Mouse (Mus musculus): ENCODE results near the gene Hoxd1. TPM values are rescaled to one million over a fixed set of nuclear protein-coding genes. Genes with fewer than 3 reads are reported as not detected.
A peak's percentile ranks its signal among the peaks of the same experiment; 100 is the strongest.

Hoxd1 gene
- polyA plus RNA-seq, 1 experiment from 2014 or later: not detected

DNA sequence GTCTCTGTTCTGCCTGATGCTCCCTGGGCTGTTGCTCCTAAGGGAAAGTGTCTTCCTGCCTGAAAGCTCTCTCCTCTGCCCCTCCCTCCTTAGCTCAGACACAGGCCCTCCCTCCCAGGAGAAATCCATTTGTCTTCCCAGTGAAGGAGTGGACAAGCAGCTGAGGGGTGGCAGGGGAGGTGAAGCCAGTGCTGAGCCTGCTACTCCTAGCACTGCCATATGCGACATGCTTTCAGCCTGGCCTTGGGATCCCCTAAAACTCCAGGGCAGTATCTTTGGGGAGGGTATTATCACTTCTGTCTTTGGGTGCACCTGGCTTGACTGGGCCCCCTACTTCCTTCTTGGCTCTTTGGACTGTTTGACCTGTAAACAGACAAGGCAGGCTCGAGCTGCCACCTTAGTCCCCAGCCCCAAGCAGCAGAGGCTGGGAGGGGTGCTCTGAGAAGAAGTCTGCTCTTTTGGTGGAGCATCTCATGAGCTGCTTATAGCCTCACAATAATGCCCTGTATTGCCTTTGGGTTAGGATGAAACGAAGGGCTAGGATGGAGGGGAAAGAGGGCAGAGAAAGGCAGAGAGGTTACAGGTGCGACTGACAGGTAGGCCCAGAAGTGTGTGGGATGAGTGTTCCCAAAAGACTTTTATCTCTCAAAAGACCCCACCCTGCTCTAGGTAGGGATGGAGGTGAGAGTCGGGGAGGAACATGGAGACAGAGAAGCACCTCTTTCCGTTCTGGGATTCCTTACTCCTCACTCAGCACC lies 17.1 kb upstream of the Hoxd1 start:
- Histone ChIP-seq H3K4me3 (ENCODE audit: low read depth, low read length) (no peak overlapping the region), H3K27me3 (ENCODE audit: control insufficient read depth, insufficient read depth, low read length) (peaks cover 97% of the 10 kb centered on the region), H3K4me2 (no peak overlapping the region), H3K9me3 (ENCODE audit: control insufficient read depth, low read length) (no peaks in the 10 kb centered on the region), H3K4me1 (ENCODE audit: control insufficient read depth, insufficient read depth, low read length) (peaks cover 6% of the 10 kb centered on the region), H3K9ac (ENCODE audit: low read length) (no peak overlapping the region), H3K36me3 (ENCODE audit: control insufficient read depth, insufficient read depth, low read length) (no peaks in the 10 kb centered on the region), H3K27ac (ENCODE audit: low read depth, low read length) (no peak overlapping the region)
- peak; percentile 92 for DNase-seq (ENCODE audit: low spot score, missing footprints)
- 1% methylated on average over 6 of the region's 6 CpGs for WGBS
- no peak for ATAC-seq (ENCODE audit: low FRiP score)

DNA sequence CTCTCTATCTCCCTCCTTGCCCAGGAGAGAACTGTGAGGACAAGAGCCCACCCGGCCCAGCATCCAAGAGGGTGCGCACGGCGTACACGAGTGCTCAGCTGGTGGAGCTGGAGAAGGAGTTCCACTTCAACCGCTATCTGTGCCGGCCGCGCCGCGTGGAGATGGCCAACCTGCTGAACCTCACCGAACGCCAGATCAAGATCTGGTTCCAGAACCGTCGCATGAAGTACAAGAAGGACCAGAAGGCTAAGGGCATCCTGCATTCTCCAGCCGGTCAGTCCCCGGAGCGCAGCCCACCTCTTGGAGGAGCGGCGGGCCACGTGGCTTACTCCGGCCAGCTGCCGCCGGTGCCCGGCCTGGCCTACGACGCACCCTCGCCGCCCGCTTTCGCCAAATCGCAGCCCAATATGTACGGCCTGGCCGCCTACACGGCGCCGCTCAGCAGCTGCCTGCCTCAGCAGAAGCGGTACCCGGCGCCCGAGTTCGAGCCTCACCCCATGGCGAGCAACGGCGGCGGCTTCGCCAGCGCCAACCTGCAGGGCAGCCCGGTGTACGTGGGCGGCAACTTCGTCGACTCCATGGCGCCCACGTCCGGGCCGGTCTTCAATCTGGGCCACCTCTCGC lies 16.4 kb upstream of the Hoxd1 start:
- DNase-seq (ENCODE audit: low spot score, missing footprints) (peak; percentile 95), ATAC-seq (ENCODE audit: low FRiP score) (0 out of 2 replicates have a peak, but pooled peaks have one; percentile 20)
- Histone ChIP-seq H3K36me3 (ENCODE audit: control insufficient read depth, insufficient read depth, low read length) (no peaks in the 10 kb centered on the region), H3K27ac (ENCODE audit: low read depth, low read length) (no peak overlapping the region), H3K4me2 (no peak overlapping the region), H3K9ac (ENCODE audit: low read length) (no peak overlapping the region), H3K4me3 (ENCODE audit: low read depth, low read length) (no peak overlapping the region), H3K9me3 (ENCODE audit: control insufficient read depth, low read length) (no peaks in the 10 kb centered on the region), H3K27me3 (ENCODE audit: control insufficient read depth, insufficient read depth, low read length) (peaks cover 97% of the 10 kb centered on the region), H3K4me1 (ENCODE audit: control insufficient read depth, insufficient read depth, low read length) (peaks cover 6% of the 10 kb centered on the region)
- WGBS: under 1% methylated on average over 58 of the region's 58 CpGs

DNA sequence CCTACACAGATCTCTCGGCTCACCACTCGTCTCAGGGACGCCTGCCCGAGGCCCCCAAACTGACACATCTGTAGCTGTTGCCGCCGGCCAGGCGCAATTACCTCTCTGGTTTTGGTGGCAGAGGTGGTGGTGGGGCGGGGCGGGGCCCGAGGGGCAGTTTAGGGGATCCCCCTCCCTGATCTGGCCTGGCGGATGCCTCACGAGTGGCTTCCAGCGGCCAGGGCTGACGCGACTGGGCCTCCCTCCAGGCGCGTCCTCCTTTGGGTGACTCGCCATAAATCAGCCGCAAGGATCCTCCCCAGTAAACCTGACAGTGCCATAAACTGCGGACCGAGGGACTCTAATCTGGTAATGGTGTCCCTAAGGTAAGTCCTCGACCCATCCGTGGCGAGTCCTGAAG lies 15.8 kb upstream of the Hoxd1 start:
- no peak overlapping the region for H3K9ac ChIP-seq (ENCODE audit: low read length)
- peaks cover 97% of the 10 kb centered on the region for H3K27me3 ChIP-seq (ENCODE audit: control insufficient read depth, insufficient read depth, low read length)
- H3K4me3 ChIP-seq (ENCODE audit: low read depth, low read length): no peak overlapping the region
- no peak overlapping the region for H3K27ac ChIP-seq (ENCODE audit: low read depth, low read length)
- peak; percentile 93 for DNase-seq (ENCODE audit: low spot score, missing footprints)
- peaks cover 6% of the 10 kb centered on the region for H3K4me1 ChIP-seq (ENCODE audit: control insufficient read depth, insufficient read depth, low read length)
- ATAC-seq (ENCODE audit: low FRiP score): no peak
- H3K9me3 ChIP-seq (ENCODE audit: control insufficient read depth, low read length): no peaks in the 10 kb centered on the region
- under 1% methylated on average over 24 of the region's 24 CpGs for WGBS
- H3K4me2 ChIP-seq: no peak overlapping the region
- H3K36me3 ChIP-seq (ENCODE audit: control insufficient read depth, insufficient read depth, low read length): no peaks in the 10 kb centered on the region

DNA sequence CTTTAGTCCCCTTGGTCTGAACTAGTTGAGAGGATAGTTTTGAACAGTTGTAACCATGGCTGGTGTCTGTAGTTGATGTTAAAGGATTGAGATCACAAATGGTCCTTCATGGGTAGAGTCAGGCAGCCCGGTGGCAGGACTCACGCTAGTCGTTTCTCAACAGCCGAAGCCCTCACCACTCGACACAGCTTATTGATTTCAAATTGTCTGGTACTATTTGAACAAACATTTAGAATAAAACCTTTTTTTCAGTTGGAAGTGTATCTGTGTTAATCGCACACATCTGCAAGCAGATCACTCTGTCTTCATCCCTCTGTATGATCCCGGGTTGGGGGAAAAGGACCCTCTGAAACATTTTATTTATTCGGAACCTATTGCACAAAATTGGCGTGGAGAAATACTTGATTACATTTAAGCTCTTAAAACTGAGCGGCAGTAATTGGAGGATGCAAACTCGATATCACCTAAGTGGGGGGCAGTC lies 15.1 kb upstream of the Hoxd1 start:
- Histone ChIP-seq H3K9me3 (ENCODE audit: control insufficient read depth, low read length) (no peaks in the 10 kb centered on the region), H3K27ac (ENCODE audit: low read depth, low read length) (no peak overlapping the region), H3K4me2 (no peak overlapping the region), H3K36me3 (ENCODE audit: control insufficient read depth, insufficient read depth, low read length) (no peaks in the 10 kb centered on the region), H3K27me3 (ENCODE audit: control insufficient read depth, insufficient read depth, low read length) (peaks cover 97% of the 10 kb centered on the region), H3K4me3 (ENCODE audit: low read depth, low read length) (no peak overlapping the region), H3K9ac (ENCODE audit: low read length) (no peak overlapping the region), H3K4me1 (ENCODE audit: control insufficient read depth, insufficient read depth, low read length) (peaks cover 9% of the 10 kb centered on the region)
- ATAC-seq (ENCODE audit: low FRiP score) (no peak), DNase-seq (ENCODE audit: low spot score, missing footprints) (peak; percentile 94)
- 3% methylated on average over 11 of the region's 11 CpGs for WGBS

DNA sequence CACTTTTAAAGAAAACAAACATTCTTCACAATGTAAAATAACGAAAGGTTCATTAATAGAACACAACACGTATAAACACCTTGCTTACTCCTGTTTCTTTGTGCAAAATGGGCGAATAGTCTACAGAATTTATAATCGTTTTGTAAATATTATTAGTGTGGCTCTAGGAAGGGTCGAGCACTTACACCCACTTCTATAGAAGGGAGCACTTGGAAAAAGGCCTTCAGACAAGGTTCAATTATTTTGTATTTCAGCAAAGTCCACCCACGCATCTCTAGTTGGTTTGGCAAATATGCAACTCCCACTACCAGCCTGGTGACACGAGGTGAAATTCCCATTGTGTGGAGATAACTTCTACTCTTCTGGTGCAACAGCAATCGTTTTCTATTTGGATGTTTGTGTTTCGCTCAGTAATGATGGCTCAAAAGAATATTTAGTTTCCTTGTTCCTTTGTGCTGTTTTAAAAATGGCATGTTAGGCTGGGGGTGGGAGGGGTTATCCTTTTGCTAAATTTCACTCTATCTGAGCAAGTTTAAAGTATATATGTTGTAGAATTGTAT lies 14.3 kb upstream of the Hoxd1 start:
- peaks cover 9% of the 10 kb centered on the region for H3K4me1 ChIP-seq (ENCODE audit: control insufficient read depth, insufficient read depth, low read length)
- ATAC-seq (ENCODE audit: low FRiP score) (no peak), DNase-seq (ENCODE audit: low spot score, missing footprints) (peak; percentile 95)
- H3K36me3 ChIP-seq (ENCODE audit: control insufficient read depth, insufficient read depth, low read length): no peaks in the 10 kb centered on the region
- no peak overlapping the region for H3K4me2 ChIP-seq
- H3K27ac ChIP-seq (ENCODE audit: low read depth, low read length): no peak overlapping the region
- H3K27me3 ChIP-seq (ENCODE audit: control insufficient read depth, insufficient read depth, low read length): peaks cover 98% of the 10 kb centered on the region
- 3% methylated on average over 9 of the region's 9 CpGs for WGBS
- H3K9ac ChIP-seq (ENCODE audit: low read length): no peak overlapping the region
- no peak overlapping the region for H3K4me3 ChIP-seq (ENCODE audit: low read depth, low read length)
- no peaks in the 10 kb centered on the region for H3K9me3 ChIP-seq (ENCODE audit: control insufficient read depth, low read length)

DNA sequence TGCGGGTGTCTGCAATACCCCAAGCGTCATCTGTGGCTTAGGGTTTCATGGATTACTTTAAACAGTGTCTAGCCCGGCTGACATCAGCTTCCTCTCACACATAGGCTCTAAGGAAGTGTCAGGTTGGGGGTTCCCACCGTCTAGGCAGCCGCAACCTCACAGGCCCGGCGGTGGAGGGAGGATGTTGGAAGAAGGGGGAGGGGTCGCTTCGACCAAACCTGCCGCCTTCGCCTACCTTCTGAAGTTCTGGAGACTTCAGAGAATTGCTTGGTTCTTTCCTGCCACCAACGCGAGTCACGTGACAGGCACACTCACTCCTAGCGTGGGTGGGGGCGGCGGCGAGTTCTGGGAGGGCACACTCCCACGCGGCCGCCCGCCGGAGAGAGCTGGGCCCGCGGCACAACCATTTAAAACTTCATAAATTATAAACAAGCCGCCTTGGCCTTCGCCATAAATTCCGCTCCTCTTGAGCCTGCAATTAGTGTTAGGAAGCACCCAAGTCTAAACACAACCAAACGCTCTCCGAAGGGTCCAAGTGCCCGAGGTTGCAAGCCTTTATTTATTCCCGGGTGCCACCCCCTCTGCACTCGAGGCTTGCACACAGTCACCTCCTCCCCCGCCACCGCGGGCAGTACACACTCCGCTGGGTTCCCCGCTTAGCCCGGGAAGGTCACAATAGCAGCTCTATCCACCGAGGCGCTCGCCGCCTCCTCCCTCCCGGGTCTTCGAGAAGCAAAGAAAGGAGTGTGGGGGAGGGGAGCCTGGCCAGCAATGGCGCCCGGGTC lies 13.3 kb upstream of the Hoxd1 start:
- DNase-seq (ENCODE audit: low spot score, missing footprints) (peak; percentile 97), ATAC-seq (ENCODE audit: low FRiP score) (peak; percentile 89)
- Histone ChIP-seq H3K4me2 (peak overlapping the region; percentile 42), H3K4me3 (ENCODE audit: low read depth, low read length) (peak overlapping the region; percentile 9), H3K9ac (ENCODE audit: low read length) (peak overlapping the region; percentile 27), H3K36me3 (ENCODE audit: control insufficient read depth, insufficient read depth, low read length) (no peaks in the 10 kb centered on the region), H3K9me3 (ENCODE audit: control insufficient read depth, low read length) (no peaks in the 10 kb centered on the region), H3K4me1 (ENCODE audit: control insufficient read depth, insufficient read depth, low read length) (peaks cover 9% of the 10 kb centered on the region), H3K27ac (ENCODE audit: low read depth, low read length) (no peak overlapping the region), H3K27me3 (ENCODE audit: control insufficient read depth, insufficient read depth, low read length) (peaks cover 98% of the 10 kb centered on the region)
- 1% methylated on average over 47 of the region's 47 CpGs for WGBS

DNA sequence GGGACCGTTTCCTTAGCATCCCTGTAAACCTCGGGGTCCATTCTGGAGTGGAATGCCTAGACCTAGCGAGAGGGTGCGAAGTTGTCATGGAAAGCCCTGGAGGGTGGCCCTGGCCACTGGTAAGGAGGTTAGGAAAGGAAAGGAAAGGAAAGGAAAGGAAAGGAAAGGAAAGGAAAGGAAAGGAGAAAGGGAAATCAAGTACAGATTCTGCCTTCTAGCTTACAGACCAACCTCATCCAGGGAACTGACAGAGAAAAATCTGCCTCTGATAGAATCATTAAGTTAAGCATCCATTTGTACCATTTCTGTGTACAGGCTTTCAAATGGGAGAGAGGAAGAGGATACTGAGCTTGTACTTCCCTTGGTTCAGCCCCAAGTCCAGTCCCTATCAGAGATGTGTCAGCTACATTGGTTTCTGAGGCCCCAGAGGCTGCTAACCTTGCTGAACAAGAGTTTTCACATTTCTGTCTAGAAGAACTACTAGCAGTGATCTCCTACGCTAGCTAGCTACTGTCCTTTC lies 12.0 kb upstream of the Hoxd1 start:
- Histone ChIP-seq H3K27me3 (ENCODE audit: control insufficient read depth, insufficient read depth, low read length) (peaks cover 93% of the 10 kb centered on the region), H3K36me3 (ENCODE audit: control insufficient read depth, insufficient read depth, low read length) (no peaks in the 10 kb centered on the region), H3K9ac (ENCODE audit: low read length) (no peak overlapping the region), H3K4me1 (ENCODE audit: control insufficient read depth, insufficient read depth, low read length) (peaks cover 9% of the 10 kb centered on the region), H3K4me3 (ENCODE audit: low read depth, low read length) (no peak overlapping the region), H3K27ac (ENCODE audit: low read depth, low read length) (no peak overlapping the region), H3K4me2 (no peak overlapping the region), H3K9me3 (ENCODE audit: control insufficient read depth, low read length) (no peaks in the 10 kb centered on the region)
- WGBS: 6% methylated on average over 5 of the region's 5 CpGs
- peak; percentile 93 for DNase-seq (ENCODE audit: low spot score, missing footprints)
- ATAC-seq (ENCODE audit: low FRiP score): no peak

DNA sequence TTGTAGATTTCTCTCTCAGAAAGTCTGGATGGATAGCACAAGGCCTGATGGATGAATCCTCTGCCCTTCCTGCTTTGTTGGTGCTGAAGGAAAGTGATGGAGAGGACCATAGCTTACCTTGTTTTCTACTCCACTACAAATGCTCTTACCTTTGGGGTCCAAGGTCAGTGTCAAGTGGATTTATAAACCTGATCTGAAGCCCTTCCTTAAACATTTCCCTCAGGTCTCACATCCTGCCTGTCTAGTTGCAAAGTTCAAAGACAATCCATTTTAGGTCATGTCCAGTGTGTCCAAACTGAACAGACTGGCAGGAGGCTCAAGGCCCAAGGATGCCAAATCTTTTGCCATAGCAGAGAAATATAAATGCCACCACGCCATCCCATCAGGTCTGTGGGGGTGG lies 10.9 kb upstream of the Hoxd1 start:
- Histone ChIP-seq H3K9me3 (ENCODE audit: control insufficient read depth, low read length) (no peaks in the 10 kb centered on the region), H3K27me3 (ENCODE audit: control insufficient read depth, insufficient read depth, low read length) (peaks cover 91% of the 10 kb centered on the region), H3K4me1 (ENCODE audit: control insufficient read depth, insufficient read depth, low read length) (peaks cover 9% of the 10 kb centered on the region), H3K9ac (ENCODE audit: low read length) (no peak overlapping the region), H3K27ac (ENCODE audit: low read depth, low read length) (no peak overlapping the region), H3K4me3 (ENCODE audit: low read depth, low read length) (no peak overlapping the region), H3K36me3 (ENCODE audit: control insufficient read depth, insufficient read depth, low read length) (no peaks in the 10 kb centered on the region), H3K4me2 (no peak overlapping the region)
- DNase-seq (ENCODE audit: low spot score, missing footprints) (peak; percentile 91), ATAC-seq (ENCODE audit: low FRiP score) (no peak)
- WGBS: 67% methylated on average over 1 of the region's 1 CpGs

Data from midbrain, embryonic 11.5 days (tissue).